Mouse (Mus musculus) liver, embryonic 12.5 days (tissue): ENCODE results near the gene Gm49368. TPM values are rescaled to one million over a fixed set of nuclear protein-coding genes. Genes with fewer than 3 reads are reported as not detected.

Experiments
- ATAC-seq: fragments of 200-750 bp; cut with Nextera tagmentation; 2 replicates; pipeline ENCODE4 v1.8.0; 2017; ENCODE audit warnings: moderate number of reproducible peaks, mild to moderate bottlenecking, moderate library complexity
- H3K27ac ChIP-seq: fragments of 300-500 bp; sonication (generic); 2 replicates; pipeline ENCODE4 v1.5.1; 2016; ENCODE audit warnings: mild to moderate bottlenecking
- H3K27me3 ChIP-seq: fragments of 300-500 bp; sonication (generic); replicated peaks from 2 replicates; pipeline ENCODE4 v1.6.1; 2016; ENCODE audit warnings: mild to moderate bottlenecking, moderate library complexity
- H3K36me3 ChIP-seq: fragments of 300-500 bp; sonication (generic); 2 replicates; pipeline ENCODE4 v1.6.1; 2016; ENCODE audit warnings: mild to moderate bottlenecking, moderate library complexity
- H3K4me1 ChIP-seq: fragments of 300-500 bp; sonication (generic); 2 replicates; pipeline ENCODE4 v1.6.1; 2016
- H3K4me2 ChIP-seq: fragments of 300-500 bp; sonication (generic); 2 replicates; pipeline ENCODE4 v1.6.1; 2016; ENCODE audit warnings: mild to moderate bottlenecking, moderate library complexity
- H3K4me3 ChIP-seq: fragments of 300-500 bp; sonication (generic); 2 replicates; pipeline ENCODE4 v1.5.1; 2016; ENCODE audit warnings: mild to moderate bottlenecking, moderate library complexity
- H3K9ac ChIP-seq: fragments of 300-500 bp; sonication (generic); 2 replicates; pipeline ENCODE4 v1.6.1; 2016; ENCODE audit warnings: mild to moderate bottlenecking, moderate library complexity
- H3K9me3 ChIP-seq: fragments of 300-500 bp; sonication (generic); replicated peaks from 2 replicates; pipeline ENCODE4 v1.6.1; 2016; ENCODE audit warnings: mild to moderate bottlenecking, moderate library complexity
- WGBS: fragments of 180-500 bp; shearing (Covaris S2); methylation state at CpG from one replicate; pipeline ENCODE4 v1.1.7; 2016; ENCODE audit not compliant: insufficient replicate concordance; 5-methylcytosine and 5-hydroxymethylcytosine counted together
- polyA plus RNA-seq: library from polyadenylated mRNA; unstranded; fragments of >200 nt; fragmentation: Nextera tagmentation; extraction: Ambion mirVana; gene quantifications from 2 replicates; pipeline ENCODE4 v1.2.1, GENCODE M21; 2016

Gene Gm49368
- polyA plus RNA-seq, 1 experiment from 2014 or later: not detected

GRCm38 (mm10) chr7:128110314-128110713, 47.8 kb downstream of the Gm49368 start:
- Histone ChIP-seq H3K4me2 (no peak overlapping the region), H3K9ac (no peak overlapping the region), H3K36me3 (no peaks in the 10 kb centered on the region), H3K27me3 (no peaks in the 10 kb centered on the region), H3K4me3 (no peak overlapping the region), H3K9me3 (no peaks in the 10 kb centered on the region), H3K4me1 (no peaks in the 10 kb centered on the region), H3K27ac (no peak overlapping the region)
- ATAC-seq: no peak
- 35% methylated on average over 2 of the region's 2 CpGs for WGBS

GRCm38 (mm10) chr7:128112131-128112530, 49.6 kb downstream of the Gm49368 start:
- H3K4me2 ChIP-seq: no peak overlapping the region
- H3K27me3 ChIP-seq: no peaks in the 10 kb centered on the region
- no peaks in the 10 kb centered on the region for H3K4me1 ChIP-seq
- H3K36me3 ChIP-seq: no peaks in the 10 kb centered on the region
- WGBS: 74% methylated on average over 11 of the region's 11 CpGs
- H3K27ac ChIP-seq: no peak overlapping the region
- no peaks in the 10 kb centered on the region for H3K9me3 ChIP-seq
- no peak for ATAC-seq
- H3K4me3 ChIP-seq: no peak overlapping the region
- no peak overlapping the region for H3K9ac ChIP-seq

GRCm38 (mm10) chr7:128114371-128115105, 52.1 kb downstream of the Gm49368 start:
- no peak for ATAC-seq
- Histone ChIP-seq H3K4me3 (no peak overlapping the region), H3K36me3 (no peaks in the 10 kb centered on the region), H3K9me3 (no peaks in the 10 kb centered on the region), H3K4me2 (no peak overlapping the region), H3K4me1 (no peaks in the 10 kb centered on the region), H3K27ac (no peak overlapping the region), H3K27me3 (no peaks in the 10 kb centered on the region), H3K9ac (no peak overlapping the region)
- 84% methylated on average over 11 of the region's 11 CpGs for WGBS

DNA sequence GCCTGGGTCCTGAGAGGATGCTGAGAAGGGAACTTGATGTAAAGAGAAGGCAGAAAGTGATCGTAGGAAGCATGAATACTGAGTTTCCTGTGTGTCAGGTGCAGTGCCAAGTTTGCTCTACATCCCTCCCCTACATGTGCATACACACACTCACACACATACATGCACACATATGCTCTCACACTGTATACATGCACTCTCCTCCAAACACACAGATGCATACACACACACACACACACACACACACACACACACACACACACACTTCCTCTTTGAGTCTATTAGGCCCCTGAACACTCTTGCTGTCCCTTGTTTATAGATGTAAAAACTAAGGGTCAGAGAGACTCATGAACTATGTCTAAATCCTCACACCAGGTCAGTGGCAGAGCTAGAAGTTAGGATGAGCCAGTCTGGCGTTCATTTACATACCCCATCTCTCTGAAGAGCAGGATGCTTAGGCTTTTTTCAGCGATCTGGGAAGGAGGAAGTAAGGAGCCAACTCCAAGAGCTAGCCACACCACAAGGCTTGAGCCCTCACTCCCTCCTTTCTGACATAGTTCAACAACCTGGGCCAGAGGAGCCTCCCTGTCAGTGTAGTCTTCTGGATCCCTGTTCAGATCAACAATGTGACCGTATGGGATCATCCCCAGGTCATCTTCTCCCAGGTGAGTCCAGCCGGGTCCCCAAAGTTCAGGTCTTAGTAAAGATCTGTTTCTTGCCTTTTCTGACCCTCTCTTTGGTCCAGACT, 52.9 kb downstream of the Gm49368 start:
- Histone ChIP-seq H3K36me3 (no peaks in the 10 kb centered on the region), H3K9me3 (no peaks in the 10 kb centered on the region), H3K9ac (no peak overlapping the region), H3K27me3 (no peaks in the 10 kb centered on the region), H3K27ac (no peak overlapping the region), H3K4me2 (no peak overlapping the region), H3K4me1 (no peaks in the 10 kb centered on the region), H3K4me3 (no peak overlapping the region)
- WGBS: 43% methylated on average over 5 of the region's 5 CpGs
- no peak for ATAC-seq

DNA sequence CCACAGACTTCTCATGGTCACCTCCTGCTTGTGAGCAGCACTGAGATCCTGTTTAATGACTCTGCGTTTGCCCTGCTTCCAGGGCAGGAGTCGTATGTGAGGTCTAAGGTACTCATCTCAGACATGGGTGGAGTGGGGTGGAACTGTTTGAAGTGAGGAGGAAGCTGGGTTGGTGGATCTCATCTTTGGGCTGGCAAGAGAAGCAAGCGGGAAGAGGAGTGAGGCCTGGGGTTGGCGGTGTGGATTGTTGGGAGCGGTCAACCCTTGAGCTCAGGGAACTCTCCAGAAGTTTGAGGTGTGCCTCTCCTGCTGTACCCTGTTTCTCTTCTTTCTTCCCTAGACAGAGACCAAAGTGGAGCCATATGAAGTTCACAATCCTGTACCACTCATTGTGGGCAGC, 53.9 kb downstream of the Gm49368 start:
- Histone ChIP-seq H3K9me3 (no peaks in the 10 kb centered on the region), H3K4me1 (no peaks in the 10 kb centered on the region), H3K4me2 (no peak overlapping the region), H3K4me3 (no peak overlapping the region), H3K27me3 (no peaks in the 10 kb centered on the region), H3K27ac (no peak overlapping the region), H3K9ac (no peak overlapping the region), H3K36me3 (no peaks in the 10 kb centered on the region)
- WGBS: 78% methylated on average over 5 of the region's 5 CpGs
- ATAC-seq: no peak

DNA sequence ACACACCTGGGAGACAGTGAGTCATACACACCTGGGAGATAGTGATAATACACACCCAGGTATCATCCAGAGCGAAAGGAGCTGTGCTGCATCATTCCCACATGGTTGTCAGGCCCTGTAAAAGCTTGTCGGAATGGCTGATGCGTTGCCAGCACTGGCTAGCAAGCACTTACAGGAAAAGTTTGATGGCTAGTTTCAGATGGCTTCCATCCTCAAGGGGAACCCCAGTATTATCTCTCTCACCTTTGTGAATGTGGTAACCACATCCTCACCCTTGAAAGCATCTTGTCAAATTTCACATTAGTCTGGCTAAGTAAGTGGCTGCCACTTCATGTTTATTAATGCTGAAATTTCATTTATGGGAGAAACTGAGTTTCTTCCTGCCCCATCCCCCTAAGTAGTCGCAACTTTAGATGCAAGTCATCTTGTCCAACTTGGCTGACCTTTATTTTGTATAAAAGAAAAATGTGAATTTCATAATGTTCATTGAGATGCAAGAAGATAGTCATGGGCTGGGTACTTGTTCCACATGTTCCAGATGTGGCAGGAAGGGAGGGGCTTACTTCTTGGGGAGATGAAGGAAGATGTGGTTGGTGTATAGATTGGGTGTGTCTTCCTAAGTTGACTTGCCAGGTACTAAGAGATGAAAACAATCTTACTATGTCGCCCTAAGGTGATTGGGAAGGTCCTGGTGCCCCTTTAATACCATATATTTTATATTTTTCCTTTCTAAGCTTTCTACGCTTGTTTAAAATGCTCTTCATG, 57.4 kb downstream of the Gm49368 start:
- H3K4me3 ChIP-seq: no peak overlapping the region
- H3K9ac ChIP-seq: no peak overlapping the region
- no peaks in the 10 kb centered on the region for H3K9me3 ChIP-seq
- WGBS: 70% methylated on average over 6 of the region's 6 CpGs
- no peak overlapping the region for H3K27ac ChIP-seq
- no peak for ATAC-seq
- no peaks in the 10 kb centered on the region for H3K27me3 ChIP-seq
- H3K36me3 ChIP-seq: no peaks in the 10 kb centered on the region
- H3K4me1 ChIP-seq: no peaks in the 10 kb centered on the region
- no peak overlapping the region for H3K4me2 ChIP-seq

- WGBS: 35% methylated on average over 8 of the region's 8 CpGs
- Histone ChIP-seq H3K9me3 (no peaks in the 10 kb centered on the region), H3K36me3 (no peaks in the 10 kb centered on the region), H3K27me3 (no peaks in the 10 kb centered on the region), H3K4me1 (0 out of 2 replicates have a peak, but pooled peaks cover 4% of the 10 kb centered on the region), H3K27ac (no peak within 1 kb of the TSS), H3K4me3 (no peak within 1 kb of the TSS), H3K4me2 (no peak within 1 kb of the TSS), H3K9ac (no peak within 1 kb of the TSS)
- no peak for ATAC-seq
These were observed 66.5 kb downstream of the Gm49368 start, which contains the start of gene Itgax for GRCm38 (mm10) chr7:128128741-128129720. TSS of gene Itgax (plus strand) at chr7:128129547.

DNA sequence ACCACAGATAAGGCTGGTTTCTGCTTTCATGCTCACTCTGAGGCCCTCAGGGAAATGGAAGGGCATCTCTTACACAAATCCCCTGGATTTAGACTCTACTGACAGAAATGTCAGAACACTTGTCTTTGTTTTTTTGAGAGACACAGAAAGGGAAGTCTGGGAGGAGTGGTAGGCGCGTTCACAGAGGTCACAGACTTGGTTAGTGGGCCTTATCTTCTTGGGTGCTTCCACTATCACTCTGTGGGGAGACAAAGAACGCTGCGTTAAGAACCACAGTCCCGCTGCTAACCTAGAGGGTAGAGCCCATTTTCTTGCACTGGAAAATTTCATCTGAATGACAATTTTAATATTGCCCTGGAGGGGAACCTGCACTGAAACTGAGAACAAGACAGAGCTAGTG, 69.7 kb downstream of the Gm49368 start:
- no peaks in the 10 kb centered on the region for H3K9me3 ChIP-seq
- 22% methylated on average over 5 of the region's 5 CpGs for WGBS
- no peak for ATAC-seq
- H3K4me2 ChIP-seq: no peak overlapping the region
- no peak overlapping the region for H3K27ac ChIP-seq
- 0 out of 2 replicates have a peak, but pooled peaks cover 4% of the 10 kb centered on the region for H3K4me1 ChIP-seq
- no peaks in the 10 kb centered on the region for H3K36me3 ChIP-seq
- no peak overlapping the region for H3K9ac ChIP-seq
- no peaks in the 10 kb centered on the region for H3K27me3 ChIP-seq
- H3K4me3 ChIP-seq: no peak overlapping the region

GRCm38 (mm10) chr7:128133596-128133995, 71.1 kb downstream of the Gm49368 start:
- H3K4me1 ChIP-seq: 0 out of 2 replicates have a peak, but pooled peaks cover 4% of the 10 kb centered on the region
- no peak for ATAC-seq
- H3K4me2 ChIP-seq: no peak overlapping the region
- no peak overlapping the region for H3K9ac ChIP-seq
- 27% methylated on average over 2 of the region's 2 CpGs for WGBS
- no peaks in the 10 kb centered on the region for H3K27me3 ChIP-seq
- no peaks in the 10 kb centered on the region for H3K9me3 ChIP-seq
- no peak overlapping the region for H3K27ac ChIP-seq
- no peaks in the 10 kb centered on the region for H3K36me3 ChIP-seq
- H3K4me3 ChIP-seq: no peak overlapping the region

DNA sequence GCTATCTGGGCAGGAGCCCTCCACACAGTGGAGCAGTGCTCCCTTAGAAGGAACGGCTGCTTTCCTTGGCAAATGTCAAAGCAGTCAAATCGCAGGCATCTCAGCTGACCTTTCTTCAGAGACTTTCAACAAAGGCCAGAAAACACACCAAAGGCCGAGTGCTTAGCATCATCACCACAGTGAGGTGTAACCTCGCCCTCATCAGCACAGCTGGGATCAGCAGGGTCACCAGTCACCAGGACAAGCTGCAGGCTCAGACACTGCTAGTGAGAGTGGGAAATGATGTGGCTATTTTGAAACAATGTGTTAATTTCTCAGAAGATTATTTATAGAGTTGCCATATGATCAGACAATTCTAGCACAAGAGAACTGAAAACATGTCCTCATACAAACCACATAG, 74.4 kb downstream of the Gm49368 start:
- 0 out of 2 replicates have a peak, but pooled peaks cover 4% of the 10 kb centered on the region for H3K4me1 ChIP-seq
- H3K9ac ChIP-seq: no peak overlapping the region
- 52% methylated on average over 4 of the region's 4 CpGs for WGBS
- no peaks in the 10 kb centered on the region for H3K36me3 ChIP-seq
- no peaks in the 10 kb centered on the region for H3K27me3 ChIP-seq
- no peak for ATAC-seq
- no peak overlapping the region for H3K4me3 ChIP-seq
- H3K27ac ChIP-seq: no peak overlapping the region
- no peak overlapping the region for H3K4me2 ChIP-seq
- H3K9me3 ChIP-seq: no peaks in the 10 kb centered on the region

DNA sequence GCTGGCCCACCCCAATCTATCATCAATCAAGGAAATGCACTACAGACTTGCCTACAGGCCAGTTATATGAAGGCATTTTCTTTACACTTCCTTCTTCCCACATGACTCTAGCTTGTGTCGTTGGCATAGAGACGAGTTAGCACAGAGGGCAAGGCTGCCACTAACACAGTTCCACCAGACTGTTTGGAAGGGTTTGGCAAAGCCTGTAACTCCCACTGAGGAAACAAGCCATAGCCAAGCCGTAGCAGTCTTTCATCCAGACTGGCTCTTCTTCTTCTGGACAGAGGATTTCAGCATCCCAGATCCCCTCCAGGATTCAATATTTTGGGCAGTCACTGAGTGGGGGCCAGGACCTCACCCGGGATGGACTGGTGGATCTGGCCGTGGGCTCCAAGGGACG, 77.1 kb downstream of the Gm49368 start:
- no peaks in the 10 kb centered on the region for H3K36me3 ChIP-seq
- no peak overlapping the region for H3K9ac ChIP-seq
- H3K27me3 ChIP-seq: no peaks in the 10 kb centered on the region
- WGBS: 73% methylated on average over 6 of the region's 6 CpGs
- no peaks in the 10 kb centered on the region for H3K9me3 ChIP-seq
- H3K27ac ChIP-seq: no peak overlapping the region
- no peak overlapping the region for H3K4me3 ChIP-seq
- H3K4me1 ChIP-seq: no peaks in the 10 kb centered on the region
- H3K4me2 ChIP-seq: no peak overlapping the region
- no peak for ATAC-seq
